Mouse (Mus musculus) stomach, postnatal 0 days (tissue): ENCODE measurements around the gene Ifnar2.

ENCODE experiments used
- CTCF ChIP-seq: IDR thresholded peaks from 2 replicates; pipeline ENCODE4 v1.5.1; 2016; ENCODE audit warnings: antibody characterized with exemption, low read depth, mild to moderate bottlenecking, moderate library complexity
- EP300 ChIP-seq: optimal IDR thresholded peaks from 2 replicates; pipeline ENCODE3; 2016; ENCODE audit warnings: antibody characterized with exemption

GRCm38 (mm10) chr16:91398944-91399343 lies 26.4 kb downstream of the Ifnar2 start:
- TF ChIP-seq CTCF (no peak), EP300 (no peak)
